Mouse (Mus musculus): Measurements from ENCODE around the gene Zfp414. TPM values are rescaled to one million over a fixed set of nuclear protein-coding genes. Genes with fewer than 3 reads are reported as not detected.
"Not testable (repeated sequence)": the region's sequence is repeated elsewhere in the genome, so short reads cannot be mapped to it uniquely, and the experiment has no call there.

The Zfp414 gene
- polyA plus RNA-seq, 1 experiment from 2014 or later = 74.0 TPM

DNA sequence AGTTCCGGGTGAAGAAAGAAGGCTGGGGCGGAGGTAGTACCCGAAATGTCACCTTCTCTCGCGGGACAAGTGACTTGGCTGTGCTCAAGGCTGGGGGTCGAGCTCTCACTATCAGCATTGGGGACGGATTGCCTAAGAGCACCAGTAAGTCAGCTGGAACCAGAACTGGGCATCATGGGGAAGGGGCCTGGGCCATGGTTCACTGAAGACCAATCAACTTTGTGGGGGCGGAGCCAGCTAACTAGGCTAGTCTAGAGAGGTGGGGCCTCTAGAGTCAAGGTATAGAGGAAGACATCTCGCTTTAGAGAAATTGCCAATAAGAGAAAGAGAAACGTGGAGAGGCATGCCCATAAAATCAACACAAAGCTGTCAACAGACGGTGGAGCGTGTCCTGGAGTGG, 26.9 kb upstream of the Zfp414 start:
- Histone ChIP-seq H3K27me3 (ENCODE audit: insufficient read depth, low read length) (no peaks in the 10 kb centered on the region), H3K4me1 (ENCODE audit: insufficient read depth) (no peaks in the 10 kb centered on the region), H3K4me3 (ENCODE audit: low read depth, low read length) (no peak overlapping the region), H3K36me3 (ENCODE audit: insufficient read depth) (no peaks in the 10 kb centered on the region), H3K9me3 (ENCODE audit: low read depth, low read length) (no peaks in the 10 kb centered on the region; the same call in 1 of the 2 replicates), H3K9ac (no peak overlapping the region), H3K4me2 (no peak overlapping the region), H3K27ac (ENCODE audit: low read depth) (no peak overlapping the region)
- TF ChIP-seq CTCF (IDR thresholded peaks at IDR 0.05; ENCODE audit: low read depth) = no peak
- 83% methylated on average over 12 of the region's 12 CpGs for WGBS
- ATAC-seq (ENCODE audit: insufficient read depth) (no peak), DNase-seq (no peak)

DNA sequence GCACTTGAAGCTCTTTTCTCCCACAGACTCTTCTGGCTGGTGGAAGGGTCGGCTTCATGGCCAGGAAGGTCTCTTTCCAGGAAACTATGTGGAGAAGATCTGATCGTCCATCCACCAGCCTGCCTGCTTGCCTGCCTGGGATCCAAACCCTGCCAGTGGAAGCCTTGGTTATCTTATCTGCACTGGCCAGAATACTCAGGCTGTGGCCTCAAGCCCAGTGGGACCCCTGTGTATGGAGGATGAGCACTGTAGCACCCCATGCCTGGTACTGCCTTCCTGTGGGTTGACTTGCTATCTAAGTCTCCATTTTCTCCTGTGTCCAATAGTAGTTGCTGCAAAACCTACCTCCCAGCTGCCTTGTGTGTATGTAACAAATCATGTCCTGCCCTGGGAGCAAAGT, 21.6 kb upstream of the Zfp414 start:
- H3K4me2 ChIP-seq = no peak overlapping the region
- no peak overlapping the region for H3K27ac ChIP-seq (ENCODE audit: low read depth)
- ATAC-seq (ENCODE audit: insufficient read depth) (no peak), DNase-seq (no peak)
- no peaks in the 10 kb centered on the region for H3K9me3 ChIP-seq (ENCODE audit: low read depth, low read length)
- no peak overlapping the region for H3K4me3 ChIP-seq (ENCODE audit: low read depth, low read length)
- 67% methylated on average over 2 of the region's 2 CpGs for WGBS
- H3K9ac ChIP-seq = no peak overlapping the region
- no peaks in the 10 kb centered on the region for H3K36me3 ChIP-seq (ENCODE audit: insufficient read depth)
- no peak for TF ChIP-seq CTCF (IDR thresholded peaks at IDR 0.05; ENCODE audit: low read depth)
- no peaks in the 10 kb centered on the region for H3K27me3 ChIP-seq (ENCODE audit: insufficient read depth, low read length)
- H3K4me1 ChIP-seq (ENCODE audit: insufficient read depth) = no peaks in the 10 kb centered on the region

DNA sequence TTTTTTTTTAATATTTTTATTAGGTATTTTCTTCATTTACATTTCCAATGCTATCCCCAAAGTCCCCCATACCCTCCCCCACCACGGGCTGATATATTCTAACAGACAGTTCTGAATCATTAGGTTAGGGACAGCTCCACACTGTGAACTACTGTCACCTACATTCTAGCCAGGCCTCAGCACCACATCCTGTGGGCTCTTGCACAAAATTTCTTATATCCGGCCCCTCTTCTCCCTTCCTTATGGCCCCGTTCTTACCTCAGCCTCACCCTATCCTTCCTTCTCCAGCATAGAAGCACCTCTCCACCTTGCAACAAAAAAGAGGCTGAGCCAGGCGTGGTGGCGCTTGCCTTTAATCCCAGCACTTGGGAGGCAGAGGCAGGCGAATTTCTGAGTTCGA, 18.3 kb upstream of the Zfp414 start:
- no peak overlapping the region for H3K9ac ChIP-seq
- no peak for TF ChIP-seq CTCF (IDR thresholded peaks at IDR 0.05; ENCODE audit: low read depth)
- no peaks in the 10 kb centered on the region for H3K4me1 ChIP-seq (ENCODE audit: insufficient read depth)
- H3K9me3 ChIP-seq (ENCODE audit: low read depth, low read length) = no peaks in the 10 kb centered on the region
- no peak overlapping the region for H3K4me3 ChIP-seq (ENCODE audit: low read depth, low read length)
- H3K4me2 ChIP-seq = no peak overlapping the region
- H3K36me3 ChIP-seq (ENCODE audit: insufficient read depth) = no peaks in the 10 kb centered on the region
- no peaks in the 10 kb centered on the region for H3K27me3 ChIP-seq (ENCODE audit: insufficient read depth, low read length)
- H3K27ac ChIP-seq (ENCODE audit: low read depth) = no peak overlapping the region
- DNase-seq (no peak), ATAC-seq (ENCODE audit: insufficient read depth) (no peak)
- 77% methylated on average over 7 of the region's 7 CpGs for WGBS

DNA sequence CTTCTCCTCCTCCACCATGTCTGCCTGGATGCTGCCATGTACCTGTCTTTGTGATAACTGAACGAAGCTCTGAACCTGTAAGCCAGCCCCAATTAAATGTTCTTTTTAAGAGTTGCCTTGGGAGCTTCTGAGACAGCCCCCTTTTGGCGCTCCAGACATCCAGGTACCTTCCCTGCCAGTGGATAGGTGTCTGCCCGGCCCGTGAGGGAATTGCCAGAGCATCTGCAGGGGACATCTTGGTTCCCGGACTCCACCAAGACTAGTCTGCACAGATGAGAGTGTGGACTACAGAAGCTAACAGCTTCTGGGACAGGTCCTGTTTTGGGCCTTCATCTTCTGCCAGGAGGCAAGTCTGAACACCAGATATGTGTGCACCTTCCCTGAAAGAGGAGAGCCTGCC, 15.2 kb upstream of the Zfp414 start:
- not testable (repeated sequence) for H3K4me1 ChIP-seq (ENCODE audit: insufficient read depth); DNase-seq; H3K27me3 ChIP-seq (ENCODE audit: insufficient read depth, low read length); H3K4me3 ChIP-seq (ENCODE audit: low read depth, low read length); H3K27ac ChIP-seq (ENCODE audit: low read depth); H3K4me2 ChIP-seq; H3K36me3 ChIP-seq (ENCODE audit: insufficient read depth); H3K9ac ChIP-seq; ATAC-seq (ENCODE audit: insufficient read depth); H3K9me3 ChIP-seq (ENCODE audit: low read depth, low read length)
- WGBS = 84% methylated on average over 5 of the region's 5 CpGs

DNA sequence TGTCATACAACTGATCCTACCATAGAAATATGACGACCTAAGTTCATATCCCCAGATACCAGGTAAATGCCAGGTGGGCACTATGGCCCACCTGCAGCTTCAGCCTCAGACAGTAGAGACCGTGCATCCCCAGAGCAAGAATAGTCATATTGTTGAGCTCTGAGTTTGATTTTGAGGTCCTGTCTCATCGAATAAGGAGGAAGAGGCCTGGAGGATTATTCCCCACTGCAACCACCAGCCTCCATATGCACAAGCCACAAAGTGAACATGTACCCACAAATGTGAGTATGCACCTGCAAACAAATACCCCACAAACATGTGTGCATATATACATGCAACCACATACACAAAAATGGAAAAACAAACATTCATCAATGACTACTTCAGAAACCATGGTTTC, 1.6 kb upstream of the Zfp414 start:
- Histone ChIP-seq H3K36me3 (ENCODE audit: insufficient read depth) (peaks cover 13% of the 10 kb centered on the region), H3K4me2 (no peak overlapping the region), H3K9me3 (ENCODE audit: low read depth, low read length) (no peaks in the 10 kb centered on the region), H3K4me3 (ENCODE audit: low read depth, low read length) (no peak overlapping the region), H3K4me1 (ENCODE audit: insufficient read depth) (peaks cover 12% of the 10 kb centered on the region), H3K27me3 (ENCODE audit: insufficient read depth, low read length) (no peaks in the 10 kb centered on the region), H3K9ac (no peak overlapping the region), H3K27ac (ENCODE audit: low read depth) (no peak overlapping the region)
- ATAC-seq (ENCODE audit: insufficient read depth) (no peak), DNase-seq (no peak)
- 89% methylated on average over 3 of the region's 3 CpGs for WGBS
- no peak for TF ChIP-seq CTCF (IDR thresholded peaks at IDR 0.05; ENCODE audit: low read depth)

DNA sequence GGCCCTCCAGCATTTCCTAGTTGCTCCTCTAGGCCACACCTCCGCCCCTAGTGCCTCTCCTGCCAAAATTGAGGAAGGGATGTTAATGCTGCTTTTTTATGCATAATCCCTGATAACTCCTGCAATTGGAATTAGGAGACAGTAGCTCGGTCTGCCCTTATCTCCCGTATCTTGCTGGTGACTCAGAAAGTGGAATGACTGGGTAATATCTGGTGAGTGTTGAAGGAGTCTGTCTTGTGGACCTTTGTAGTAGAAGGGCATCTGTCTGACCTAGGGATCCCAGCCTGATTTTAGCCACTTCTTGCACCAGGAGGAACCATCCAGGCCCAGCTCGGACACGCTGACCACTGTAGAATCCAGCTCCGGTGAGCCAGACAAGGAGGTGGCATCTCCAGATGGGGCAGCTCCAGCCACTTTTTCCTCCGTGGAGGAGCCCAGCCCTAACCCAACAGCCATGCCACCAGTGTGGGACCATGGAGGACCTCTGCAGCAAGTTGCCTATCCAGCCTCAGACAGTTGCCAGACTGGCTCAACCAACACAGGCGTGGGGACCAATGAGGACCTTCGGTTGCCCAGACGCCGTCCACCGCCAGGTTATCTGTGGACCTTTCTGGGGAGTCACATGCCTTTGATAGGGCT, 716 bp downstream of the Zfp414 start:
- no peak for TF ChIP-seq CTCF (IDR thresholded peaks at IDR 0.05; ENCODE audit: low read depth)
- DNase-seq (no peak), ATAC-seq (ENCODE audit: insufficient read depth) (peak; percentile 6; the same call in 1 of the 2 replicates)
- WGBS = 57% methylated on average over 12 of the region's 12 CpGs
- H3K4me3 ChIP-seq (ENCODE audit: low read depth, low read length) = peak overlapping the region; percentile 65
- peaks cover 19% of the 10 kb centered on the region for H3K36me3 ChIP-seq (ENCODE audit: insufficient read depth)
- peak overlapping the region; percentile 85 for H3K4me2 ChIP-seq
- peak overlapping the region; percentile 98 for H3K27ac ChIP-seq (ENCODE audit: low read depth)
- peak overlapping the region; percentile 79 for H3K9ac ChIP-seq
- H3K9me3 ChIP-seq (ENCODE audit: low read depth, low read length) = no peaks in the 10 kb centered on the region
- H3K27me3 ChIP-seq (ENCODE audit: insufficient read depth, low read length) = no peaks in the 10 kb centered on the region
- H3K4me1 ChIP-seq (ENCODE audit: insufficient read depth) = peaks cover 12% of the 10 kb centered on the region

DNA sequence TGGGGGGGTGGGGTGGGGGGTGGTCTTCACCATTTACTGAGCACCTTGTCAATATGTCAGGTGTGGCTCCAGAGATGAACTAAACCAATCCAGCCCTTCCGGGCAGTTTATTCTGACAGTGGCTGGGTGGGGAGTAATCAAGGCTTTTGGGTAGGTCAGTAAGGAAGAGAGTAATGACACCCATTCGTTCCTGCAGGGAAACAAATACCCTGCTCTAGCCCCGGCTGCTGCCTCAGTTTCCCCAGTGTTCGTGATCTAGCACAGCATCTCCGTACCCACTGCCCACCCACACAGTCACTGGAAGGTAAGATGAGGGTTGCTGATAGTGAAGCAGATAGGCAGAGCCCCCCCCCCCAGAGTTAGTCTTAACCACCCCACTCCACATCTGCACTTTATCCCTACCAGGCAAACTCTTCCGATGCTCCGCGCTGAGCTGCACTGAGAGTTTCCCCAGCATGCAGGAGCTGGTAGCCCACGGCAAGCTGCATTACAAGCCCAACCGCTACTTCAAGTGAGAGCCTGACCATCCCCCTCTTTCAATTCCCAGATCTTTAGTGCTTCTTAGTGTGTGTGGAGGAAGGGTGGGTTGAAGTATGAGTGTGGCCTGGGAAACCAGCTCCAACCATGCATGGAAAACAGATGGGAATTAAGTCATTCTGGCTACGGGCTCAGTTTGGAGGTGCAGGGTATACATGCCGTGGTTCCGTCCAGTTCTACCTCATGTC, 1.4 kb downstream of the Zfp414 start:
- H3K9ac ChIP-seq = peak overlapping the region; percentile 11; the same call in 1 of the 2 replicates
- H3K27me3 ChIP-seq (ENCODE audit: insufficient read depth, low read length) = no peaks in the 10 kb centered on the region
- H3K4me2 ChIP-seq = peak overlapping the region; percentile 85
- DNase-seq = peak; percentile 34
- H3K4me3 ChIP-seq (ENCODE audit: low read depth, low read length) = no peak overlapping the region
- H3K27ac ChIP-seq (ENCODE audit: low read depth) = no peak overlapping the region
- 70% methylated on average over 13 of the region's 13 CpGs for WGBS
- TF ChIP-seq CTCF (IDR thresholded peaks at IDR 0.05; ENCODE audit: low read depth) = no peak
- peaks cover 19% of the 10 kb centered on the region for H3K36me3 ChIP-seq (ENCODE audit: insufficient read depth)
- ATAC-seq (ENCODE audit: insufficient read depth) = no peak
- no peaks in the 10 kb centered on the region for H3K9me3 ChIP-seq (ENCODE audit: low read depth, low read length)
- peaks cover 12% of the 10 kb centered on the region for H3K4me1 ChIP-seq (ENCODE audit: insufficient read depth)

Data from lung, embryonic 14.5 days (tissue).